Mouse (Mus musculus) CH12.LX (cell line): ENCODE measurements around the gene Klhl36. TPM values are rescaled to one million over a fixed set of nuclear protein-coding genes. Genes with fewer than 3 reads are reported as not detected.

Source experiments
- DNase-seq: peaks from one replicate; pipeline ENCODE4 v3.0.0-alpha.2; 2013; ENCODE audit errors: extremely low read depth
- H3K27ac ChIP-seq: 2 replicates; pipeline ENCODE4 v1.5.1; 2012; ENCODE audit warnings: low read depth, mild to moderate bottlenecking, control low read depth, moderate library complexity; ENCODE audit not compliant: insufficient read depth
- H3K27me3 ChIP-seq: replicated peaks from 2 replicates; pipeline ENCODE3; 2012; ENCODE audit warnings: inconsistent platforms
- H3K36me3 ChIP-seq, 2 experiments: replicated peaks in 1 of 2; 2 replicates each; pipeline versions ENCODE3 to v1.6.1; 2012; ENCODE audit warnings: inconsistent platforms in 1 of 2, low read length in 1 of 2, mild to moderate bottlenecking in 1 of 2, mixed read lengths in 1 of 2, moderate library complexity in 1 of 2; ENCODE audit not compliant: control insufficient read depth in 1 of 2, insufficient read depth in 1 of 2
- H3K4me1 ChIP-seq, 2 experiments: 2 replicates each; pipeline ENCODE4 v1.6.1; 2012; ENCODE audit warnings: inconsistent platforms in 1 of 2, moderate library complexity in 1 of 2; ENCODE audit not compliant: insufficient read depth in 2 of 2, control insufficient read depth in 1 of 2
- H3K4me2 ChIP-seq: 2 replicates; pipeline ENCODE4 v1.6.1; 2012; ENCODE audit warnings: low read depth, mild to moderate bottlenecking, control low read depth; ENCODE audit not compliant: poor library complexity, insufficient read depth, severe bottlenecking
- H3K4me3 ChIP-seq, 3 experiments: fragments of 150-350 bp in 1 of 3; sonication (generic) in 1 of 3; replicated peaks in 1 of 3; 2 replicates each; pipeline versions ENCODE3 to v1.5.1; 2011 to 2012; ENCODE audit warnings: low read depth in 2 of 3, low read length in 2 of 3, mild to moderate bottlenecking in 2 of 3, moderate library complexity in 2 of 3, control low read depth in 1 of 3, improper control_type of control experiment in 1 of 3, inconsistent platforms in 1 of 3, mixed read lengths in 1 of 3; ENCODE audit not compliant: poor library complexity in 1 of 3
- H3K79me2 ChIP-seq: replicated peaks from 2 replicates; pipeline ENCODE4 v1.6.1; 2012; ENCODE audit warnings: mild to moderate bottlenecking, moderate library complexity; ENCODE audit not compliant: control insufficient read depth, poor library complexity, insufficient read depth, severe bottlenecking; ENCODE audit errors: extremely low read depth
- H3K9ac ChIP-seq: 2 replicates; pipeline ENCODE4 v1.6.1; 2012; ENCODE audit warnings: low read depth, mild to moderate bottlenecking, control low read depth, moderate library complexity; ENCODE audit not compliant: insufficient read depth
- H3K9me3 ChIP-seq: replicated peaks from 2 replicates; pipeline ENCODE3; 2012; ENCODE audit warnings: low read length, inconsistent platforms, mixed read lengths
- BHLHE40 ChIP-seq: IDR thresholded peaks from 2 replicates; pipeline ENCODE4 v1.6.1; 2011; ENCODE audit warnings: mild to moderate bottlenecking, low read depth, low read length, improper control_type of control experiment
- CHD1 ChIP-seq: IDR thresholded peaks from 2 replicates; pipeline ENCODE4 v1.6.1; 2012; ENCODE audit warnings: low read depth, low read length, improper control_type of control experiment, inconsistent platforms
- CHD2 ChIP-seq: IDR thresholded peaks from 2 replicates; pipeline ENCODE4 v1.6.1; 2011; ENCODE audit warnings: low read length, improper control_type of control experiment
- CTCF ChIP-seq, 2 experiments: IDR thresholded peaks in 1 of 2; conservative IDR thresholded peaks in 1 of 2; 2 replicates each; pipeline ENCODE4 v1.5.1; 2011 to 2012; ENCODE audit warnings: low read depth in 2 of 2, low read length in 2 of 2, improper control_type of control experiment in 1 of 2, inconsistent platforms in 1 of 2, mild to moderate bottlenecking in 1 of 2, moderate library complexity in 1 of 2
- E2F4 ChIP-seq: IDR thresholded peaks from 2 replicates; pipeline ENCODE4 v1.6.1; 2011; ENCODE audit warnings: low read depth, low read length, improper control_type of control experiment; ENCODE audit not compliant: insufficient replicate concordance
- ELF1 ChIP-seq: IDR thresholded peaks from 2 replicates; pipeline ENCODE4 v1.6.1; 2014; ENCODE audit warnings: low read depth, mild to moderate bottlenecking, inconsistent platforms, low read length, improper control_type of control experiment
- JUND ChIP-seq: conservative IDR thresholded peaks from 2 replicates; pipeline ENCODE4 v1.6.1; 2011; ENCODE audit warnings: low read depth, low read length, improper control_type of control experiment
- MAX ChIP-seq: IDR thresholded peaks from 2 replicates; pipeline ENCODE4 v1.6.1; 2011; ENCODE audit warnings: low read length, improper control_type of control experiment
- MEF2A ChIP-seq: IDR thresholded peaks from 2 replicates; pipeline ENCODE4 v1.6.1; 2014; ENCODE audit warnings: low read depth, mild to moderate bottlenecking, inconsistent platforms, low read length, improper control_type of control experiment, borderline replicate concordance
- MYC ChIP-seq: IDR thresholded peaks from 2 replicates; pipeline ENCODE4 v1.6.1; 2011; ENCODE audit warnings: low read depth, mild to moderate bottlenecking, improper control_type of control experiment, low read length
- NELFE ChIP-seq: IDR thresholded peaks from 2 replicates; pipeline ENCODE4 v1.6.1; 2011; ENCODE audit warnings: low read depth, low read length, improper control_type of control experiment
- NRF1 ChIP-seq: IDR thresholded peaks from 2 replicates; pipeline ENCODE4 v1.6.1; 2014; ENCODE audit warnings: low read depth, mild to moderate bottlenecking, inconsistent platforms, low read length, improper control_type of control experiment, moderate library complexity
- POLR2AphosphoS2 ChIP-seq: IDR thresholded peaks from 2 replicates; pipeline ENCODE4 v1.6.1; 2011; ENCODE audit warnings: low read depth, low read length, improper control_type of control experiment
- TBP ChIP-seq: conservative IDR thresholded peaks from 2 replicates; pipeline ENCODE4 v1.6.1; 2011; ENCODE audit warnings: low read depth, low read length, improper control_type of control experiment
- USF1 ChIP-seq: IDR thresholded peaks from 2 replicates; pipeline ENCODE4 v1.6.1; 2014; ENCODE audit warnings: low read depth, mild to moderate bottlenecking, inconsistent platforms, low read length, improper control_type of control experiment
- USF2 ChIP-seq: conservative IDR thresholded peaks from 2 replicates; pipeline ENCODE4 v1.6.1; 2011; ENCODE audit warnings: low read depth, low read length, improper control_type of control experiment
- ZC3H11A ChIP-seq: IDR thresholded peaks from 2 replicates; pipeline ENCODE4 v1.6.1; 2012; ENCODE audit warnings: low read depth, mild to moderate bottlenecking, inconsistent platforms, low read length, improper control_type of control experiment
- ZMIZ1 ChIP-seq: IDR thresholded peaks from 2 replicates; pipeline ENCODE4 v1.6.1; 2012; ENCODE audit warnings: low read depth, mild to moderate bottlenecking, inconsistent platforms, low read length, improper control_type of control experiment
- ZNF384 ChIP-seq: IDR thresholded peaks from 2 replicates; pipeline ENCODE4 v1.6.1; 2012; ENCODE audit warnings: low read depth, low read length, improper control_type of control experiment, inconsistent platforms
- dilution Hi-C: fragments of 300-500 bp; cut with MboI; formaldehyde crosslinking; loops from 2 replicates; pipeline ENCODE4 v1.14.3; 2020; ENCODE audit warnings: low sequenced_read_pairs; ENCODE audit not compliant: extremely low pct_unique_long_range_greater_than_20kb, extremely low pct_ligation_motif_present
- in situ Hi-C: fragments of 300-500 bp; cut with MboI; formaldehyde crosslinking; loops from 3 replicates; pipeline ENCODE4 v1.14.3; 2019; ENCODE audit warnings: low sequenced_read_pairs, low pct_ligation_motif_present, low pct_unique_long_range_greater_than_20kb, mixed read lengths
- polyA plus RNA-seq: library from polyadenylated mRNA; unstranded; fragments of >175 nt; gene quantifications from 2 replicates; pipeline ENCODE4 v1.2.1, GENCODE M21; 2012; ENCODE audit warnings: low read depth; ENCODE audit not compliant: insufficient read length
- total RNA-seq, 2 experiments: library from RNA; depleted of rRNA; stranded (reverse); fragments of 300-350 nt in 1 of 2; fragments of >200 nt in 1 of 2; gene quantifications; 2 replicates each; pipeline ENCODE4 v1.2.3; 2012 to 2014

The Klhl36 gene
- total and polyA plus RNA-seq, 3 experiments = 3.0 to 7.9 (median 3.1) TPM

DNA sequence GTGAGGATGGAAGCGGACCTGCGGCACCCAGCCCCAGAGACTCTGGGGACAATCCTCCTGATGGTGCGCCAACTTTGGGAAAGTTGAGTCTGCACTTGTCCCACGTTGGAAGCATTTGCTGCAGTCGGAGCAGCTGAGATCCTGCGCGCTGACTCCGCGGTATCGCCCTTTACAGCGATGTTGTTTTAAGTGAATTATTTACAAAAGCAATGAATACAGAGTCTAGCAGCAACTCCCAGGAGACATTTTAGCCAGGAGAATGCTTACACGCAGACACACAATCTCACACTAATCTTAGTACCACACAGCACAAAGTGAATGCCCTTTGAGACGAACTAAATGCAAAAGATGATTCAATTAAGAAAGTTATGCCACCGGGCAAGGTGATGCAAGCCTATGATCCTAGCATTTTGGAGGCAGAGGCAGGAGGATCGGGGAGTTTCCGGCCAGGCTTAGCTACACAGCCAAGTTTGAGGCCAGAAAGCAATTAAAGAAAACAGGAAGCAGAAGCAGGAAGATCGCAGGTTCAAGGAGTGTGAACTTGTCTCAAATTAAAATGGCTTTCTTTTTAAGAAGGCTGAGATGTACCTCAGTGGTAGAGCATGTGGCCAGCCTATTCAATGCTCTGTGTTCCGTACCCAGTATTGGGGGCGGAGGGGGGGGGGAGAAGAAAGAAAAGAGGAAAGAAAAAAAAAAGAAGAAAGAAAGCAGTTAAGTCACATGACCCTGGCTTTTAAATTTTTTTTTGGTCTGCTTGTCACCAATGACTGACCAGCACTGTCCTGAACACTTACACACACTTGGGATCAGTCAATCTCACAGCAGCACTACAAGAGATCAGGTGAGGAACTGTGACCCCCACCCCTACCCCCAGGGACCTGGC is 23.7 kb upstream of the Klhl36 start:
- peak; percentile 47; the same call in 1 of the 2 replicates for TF ChIP-seq ZNF384
- TF ChIP-seq CHD1 = no peak
- no peak for TF ChIP-seq MEF2A
- no peak for TF ChIP-seq JUND
- no peak for TF ChIP-seq CTCF (conservative IDR thresholded peaks at IDR 0.05 in 1 of 2, IDR thresholded peaks at IDR 0.05 in 1 of 2; ENCODE audit: low read depth in 2 of 2, low read length in 2 of 2)
- no peak for TF ChIP-seq USF1
- no peak for TF ChIP-seq E2F4
- no peak for TF ChIP-seq ZMIZ1
- no peak for TF ChIP-seq TBP
- TF ChIP-seq POLR2AphosphoS2 = no peak
- no peak for TF ChIP-seq BHLHE40
- TF ChIP-seq ZC3H11A = no peak
- TF ChIP-seq NRF1 = no peak
- TF ChIP-seq MYC = no peak
- no peak for TF ChIP-seq MAX
- TF ChIP-seq NELFE = no peak
- TF ChIP-seq USF2 = peak; percentile 23; the same call in 1 of the 2 replicates
- H3K4me1 ChIP-seq = peaks cover 8 to 66% of the 10 kb centered on the region in 2 experiments; a peak in 3 of 4 replicates
- no peaks in the 10 kb centered on the region for H3K9me3 ChIP-seq
- in situ Hi-C loops = no loop called here
- no peaks in the 10 kb centered on the region for H3K79me2 ChIP-seq
- no peak for DNase-seq
- no peak overlapping the region for H3K27ac ChIP-seq
- peak overlapping the region in 1 of 3 experiments; percentile 87 for H3K4me3 ChIP-seq
- no peak overlapping the region; the same call in 1 of the 2 replicates for H3K4me2 ChIP-seq
- dilution Hi-C loops = no loop called here
- no peak overlapping the region for H3K9ac ChIP-seq
- no peaks in the 10 kb centered on the region for H3K27me3 ChIP-seq
- peaks cover 5 to 49% of the 10 kb centered on the region in 2 experiments for H3K36me3 ChIP-seq

DNA sequence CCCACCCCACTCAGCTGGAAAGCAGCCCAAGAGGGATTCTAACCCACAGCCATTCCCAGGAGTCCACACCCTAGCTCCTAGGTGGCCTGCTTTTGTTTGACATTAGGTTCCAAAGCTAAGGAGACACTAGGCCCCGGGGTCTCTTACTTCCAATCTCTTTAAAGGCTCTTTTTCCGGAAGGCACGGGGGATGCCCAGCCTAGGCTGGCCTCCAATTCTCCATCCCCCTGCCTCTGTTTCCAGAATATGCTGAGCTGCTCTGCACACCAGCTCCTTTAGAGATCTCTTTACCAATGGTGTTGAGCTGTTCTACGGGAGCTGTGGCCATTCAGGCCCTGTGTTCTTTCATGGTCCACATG is 23.1 kb upstream of the Klhl36 start:
- peaks cover 3 to 61% of the 10 kb centered on the region in 2 experiments; a peak in 3 of 4 replicates for H3K4me1 ChIP-seq
- H3K27me3 ChIP-seq = no peaks in the 10 kb centered on the region
- peaks cover under 1 to 44% of the 10 kb centered on the region in 2 experiments for H3K36me3 ChIP-seq
- TF ChIP-seq CHD2 (no peak), ELF1 (no peak), CHD1 (no peak)
- no peak overlapping the region for H3K9ac ChIP-seq
- no peak overlapping the region for H3K27ac ChIP-seq
- dilution Hi-C loops (no loop called here), in situ Hi-C loops (no loop called here)
- DNase-seq = no peak
- no peak overlapping the region; the same call in 1 of the 2 replicates for H3K4me2 ChIP-seq
- no peaks in the 10 kb centered on the region for H3K79me2 ChIP-seq
- no peaks in the 10 kb centered on the region for H3K9me3 ChIP-seq
- H3K4me3 ChIP-seq = peak overlapping the region in 2 of 3 experiments; percentile 61 to 87
